Mouse (Mus musculus) CH12.LX (cell line): ENCODE measurements at regions not wholly inside any gene's neighbourhood (a gene's known extent, or its start where the extent isn't known, plus 50 kb on each side); places are given as distances from the start of the nearest gene placed in this dataset.

ENCODE experiments used
- CTCF ChIP-seq, 2 experiments: IDR thresholded peaks in 1 of 2; conservative IDR thresholded peaks in 1 of 2; 2 replicates each; pipeline ENCODE4 v1.5.1; 2011 to 2012; ENCODE audit warnings: low read depth in 2 of 2, low read length in 2 of 2, improper control_type of control experiment in 1 of 2, inconsistent platforms in 1 of 2, mild to moderate bottlenecking in 1 of 2, moderate library complexity in 1 of 2
- GABPA ChIP-seq: IDR thresholded peaks from 2 replicates; pipeline ENCODE4 v1.6.1; 2012; ENCODE audit warnings: low read depth, low read length, improper control_type of control experiment, inconsistent platforms; ENCODE audit not compliant: insufficient replicate concordance
- HCFC1 ChIP-seq: IDR thresholded peaks from 2 replicates; pipeline ENCODE4 v1.6.1; 2012; ENCODE audit warnings: low read depth, mild to moderate bottlenecking, inconsistent platforms, low read length, improper control_type of control experiment
- MAX ChIP-seq: IDR thresholded peaks from 2 replicates; pipeline ENCODE4 v1.6.1; 2011; ENCODE audit warnings: low read length, improper control_type of control experiment
- POLR2A ChIP-seq: IDR thresholded peaks from 2 replicates; pipeline ENCODE4 v1.6.1; 2011; ENCODE audit warnings: low read depth, mild to moderate bottlenecking, improper control_type of control experiment, low read length
- POLR2AphosphoS2 ChIP-seq: IDR thresholded peaks from 2 replicates; pipeline ENCODE4 v1.6.1; 2011; ENCODE audit warnings: low read depth, low read length, improper control_type of control experiment
- RAD21 ChIP-seq: IDR thresholded peaks from 2 replicates; pipeline ENCODE4 v1.6.1; 2011; ENCODE audit warnings: low read depth, mild to moderate bottlenecking, low read length, improper control_type of control experiment, moderate library complexity
- USF1 ChIP-seq: IDR thresholded peaks from 2 replicates; pipeline ENCODE4 v1.6.1; 2014; ENCODE audit warnings: low read depth, mild to moderate bottlenecking, inconsistent platforms, low read length, improper control_type of control experiment
- USF2 ChIP-seq: conservative IDR thresholded peaks from 2 replicates; pipeline ENCODE4 v1.6.1; 2011; ENCODE audit warnings: low read depth, low read length, improper control_type of control experiment
- ZNF384 ChIP-seq: IDR thresholded peaks from 2 replicates; pipeline ENCODE4 v1.6.1; 2012; ENCODE audit warnings: low read depth, low read length, improper control_type of control experiment, inconsistent platforms

GRCm38 (mm10) chr12:43920396-43920795 lies 289.7 kb downstream of the Dnajb9 start:
- no peak for TF ChIP-seq POLR2A
- TF ChIP-seq HCFC1: no peak
- TF ChIP-seq USF1: no peak
- no peak for TF ChIP-seq RAD21
- no peak for TF ChIP-seq CTCF (conservative IDR thresholded peaks at IDR 0.05 in 1 of 2, IDR thresholded peaks at IDR 0.05 in 1 of 2; ENCODE audit: low read depth in 2 of 2, low read length in 2 of 2)
- no peak for TF ChIP-seq GABPA
- TF ChIP-seq MAX: no peak
- no peak for TF ChIP-seq ZNF384
- no peak for TF ChIP-seq POLR2AphosphoS2
- TF ChIP-seq USF2: no peak
